Mouse (Mus musculus): ENCODE results near the gene Hdac4. TPM values are rescaled to one million over a fixed set of nuclear protein-coding genes. Genes with fewer than 3 reads are reported as not detected.

The Hdac4 gene
- polyA plus RNA-seq, 1 experiment, result 6.8 TPM

GRCm38 (mm10) chr1:91993658-91994165 is 201.8 kb downstream of the Hdac4 start:
- H3K4me1 ChIP-seq (ENCODE audit: control insufficient read depth, insufficient read depth, low read length), result no peaks in the 10 kb centered on the region
- H3K27ac ChIP-seq (ENCODE audit: insufficient read depth, low read depth, low read length), result no peak overlapping the region
- H3K4me3 ChIP-seq (ENCODE audit: insufficient read depth, low read length), result no peak overlapping the region
- TF ChIP-seq POLR2A (IDR thresholded peaks at IDR 0.05; ENCODE audit: borderline replicate concordance, low read depth, low read length) (no peak), CTCF (IDR thresholded peaks at IDR 0.05; ENCODE audit: low read depth, low read length) (no peak)

GRCm38 (mm10) chr1:91992652-91993051 is 202.8 kb downstream of the Hdac4 start:
- Histone ChIP-seq H3K4me3 (ENCODE audit: insufficient read depth, low read length) (no peak overlapping the region), H3K4me1 (ENCODE audit: control insufficient read depth, insufficient read depth, low read length) (no peaks in the 10 kb centered on the region), H3K27ac (ENCODE audit: insufficient read depth, low read depth, low read length) (no peak overlapping the region)
- TF ChIP-seq POLR2A (IDR thresholded peaks at IDR 0.05; ENCODE audit: borderline replicate concordance, low read depth, low read length) (no peak), CTCF (IDR thresholded peaks at IDR 0.05; ENCODE audit: low read depth, low read length) (no peak)

GRCm38 (mm10) chr1:91991597-91991996 is 203.9 kb downstream of the Hdac4 start:
- Histone ChIP-seq H3K27ac (ENCODE audit: insufficient read depth, low read depth, low read length) (no peak overlapping the region), H3K4me1 (ENCODE audit: control insufficient read depth, insufficient read depth, low read length) (no peaks in the 10 kb centered on the region), H3K4me3 (ENCODE audit: insufficient read depth, low read length) (no peak overlapping the region)
- TF ChIP-seq POLR2A (IDR thresholded peaks at IDR 0.05; ENCODE audit: borderline replicate concordance, low read depth, low read length) (no peak), CTCF (IDR thresholded peaks at IDR 0.05; ENCODE audit: low read depth, low read length) (no peak)

- TF ChIP-seq CTCF (IDR thresholded peaks at IDR 0.05; ENCODE audit: low read depth, low read length), result no peak
- TF ChIP-seq POLR2A (IDR thresholded peaks at IDR 0.05; ENCODE audit: borderline replicate concordance, low read depth, low read length), result no peak
- no peaks in the 10 kb centered on the region for H3K4me1 ChIP-seq (ENCODE audit: control insufficient read depth, insufficient read depth, low read length)
- no peak overlapping the region for H3K4me3 ChIP-seq (ENCODE audit: insufficient read depth, low read length)
- H3K27ac ChIP-seq (ENCODE audit: insufficient read depth, low read depth, low read length), result no peak overlapping the region
Observed at GRCm38 (mm10) chr1:91990852-91991251, 204.6 kb downstream of the Hdac4 start.

GRCm38 (mm10) chr1:91988866-91989265 is 206.6 kb downstream of the Hdac4 start:
- TF ChIP-seq CTCF (IDR thresholded peaks at IDR 0.05; ENCODE audit: low read depth, low read length) (no peak), POLR2A (IDR thresholded peaks at IDR 0.05; ENCODE audit: borderline replicate concordance, low read depth, low read length) (no peak)

GRCm38 (mm10) chr1:91987431-91987830 is 208.1 kb downstream of the Hdac4 start:
- Histone ChIP-seq H3K4me1 (ENCODE audit: control insufficient read depth, insufficient read depth, low read length) (peaks cover 8% of the 10 kb centered on the region), H3K27ac (ENCODE audit: insufficient read depth, low read depth, low read length) (no peak overlapping the region), H3K4me3 (ENCODE audit: insufficient read depth, low read length) (no peak overlapping the region)
- TF ChIP-seq CTCF (IDR thresholded peaks at IDR 0.05; ENCODE audit: low read depth, low read length) (no peak), POLR2A (IDR thresholded peaks at IDR 0.05; ENCODE audit: borderline replicate concordance, low read depth, low read length) (no peak)

More at GRCm38 (mm10) chr1:91988866-91989265, 206.6 kb downstream of the Hdac4 start:
- peaks cover 8% of the 10 kb centered on the region for H3K4me1 ChIP-seq (ENCODE audit: control insufficient read depth, insufficient read depth, low read length)
- no peak overlapping the region for H3K27ac ChIP-seq (ENCODE audit: insufficient read depth, low read depth, low read length)
- no peak overlapping the region for H3K4me3 ChIP-seq (ENCODE audit: insufficient read depth, low read length)

- Histone ChIP-seq H3K4me3 (ENCODE audit: insufficient read depth, low read length) (no peak overlapping the region), H3K4me1 (ENCODE audit: control insufficient read depth, insufficient read depth, low read length) (peaks cover 8% of the 10 kb centered on the region), H3K27ac (ENCODE audit: insufficient read depth, low read depth, low read length) (no peak overlapping the region)
- no peak for TF ChIP-seq POLR2A (IDR thresholded peaks at IDR 0.05; ENCODE audit: borderline replicate concordance, low read depth, low read length)
- no peak for TF ChIP-seq CTCF (IDR thresholded peaks at IDR 0.05; ENCODE audit: low read depth, low read length)
Observed at GRCm38 (mm10) chr1:91985783-91986182, 209.7 kb downstream of the Hdac4 start.

- H3K4me1 ChIP-seq (ENCODE audit: control insufficient read depth, insufficient read depth, low read length), result peaks cover 8% of the 10 kb centered on the region
- TF ChIP-seq CTCF (IDR thresholded peaks at IDR 0.05; ENCODE audit: low read depth, low read length) (no peak), POLR2A (IDR thresholded peaks at IDR 0.05; ENCODE audit: borderline replicate concordance, low read depth, low read length) (no peak)
- no peak overlapping the region for H3K27ac ChIP-seq (ENCODE audit: insufficient read depth, low read depth, low read length)
- no peak overlapping the region for H3K4me3 ChIP-seq (ENCODE audit: insufficient read depth, low read length)
Observed at GRCm38 (mm10) chr1:91984507-91984906, 211.0 kb downstream of the Hdac4 start.

- H3K4me1 ChIP-seq (ENCODE audit: control insufficient read depth, insufficient read depth, low read length), result peaks cover 8% of the 10 kb centered on the region
- no peak overlapping the region for H3K4me3 ChIP-seq (ENCODE audit: insufficient read depth, low read length)
- TF ChIP-seq POLR2A (IDR thresholded peaks at IDR 0.05; ENCODE audit: borderline replicate concordance, low read depth, low read length) (no peak), CTCF (IDR thresholded peaks at IDR 0.05; ENCODE audit: low read depth, low read length) (no peak)
- H3K27ac ChIP-seq (ENCODE audit: insufficient read depth, low read depth, low read length), result no peak overlapping the region
Observed at GRCm38 (mm10) chr1:91981381-91981780, 214.1 kb downstream of the Hdac4 start.

GRCm38 (mm10) chr1:91978443-91978842 is 217.1 kb downstream of the Hdac4 start:
- TF ChIP-seq POLR2A (IDR thresholded peaks at IDR 0.05; ENCODE audit: borderline replicate concordance, low read depth, low read length) (no peak), CTCF (IDR thresholded peaks at IDR 0.05; ENCODE audit: low read depth, low read length) (no peak)
- no peak overlapping the region for H3K4me3 ChIP-seq (ENCODE audit: insufficient read depth, low read length)
- H3K4me1 ChIP-seq (ENCODE audit: control insufficient read depth, insufficient read depth, low read length), result no peaks in the 10 kb centered on the region
- no peak overlapping the region for H3K27ac ChIP-seq (ENCODE audit: insufficient read depth, low read depth, low read length)

Data from bone marrow macrophage, adult 2 months (primary cell).